Mouse (Mus musculus): Measurements from ENCODE around the gene Map4k4. TPM values are rescaled to one million over a fixed set of nuclear protein-coding genes. Genes with fewer than 3 reads are reported as not detected.

The Map4k4 gene
- total and polyA plus RNA-seq, 2 experiments from 2014 or later = 34.1 to 189 TPM

DNA sequence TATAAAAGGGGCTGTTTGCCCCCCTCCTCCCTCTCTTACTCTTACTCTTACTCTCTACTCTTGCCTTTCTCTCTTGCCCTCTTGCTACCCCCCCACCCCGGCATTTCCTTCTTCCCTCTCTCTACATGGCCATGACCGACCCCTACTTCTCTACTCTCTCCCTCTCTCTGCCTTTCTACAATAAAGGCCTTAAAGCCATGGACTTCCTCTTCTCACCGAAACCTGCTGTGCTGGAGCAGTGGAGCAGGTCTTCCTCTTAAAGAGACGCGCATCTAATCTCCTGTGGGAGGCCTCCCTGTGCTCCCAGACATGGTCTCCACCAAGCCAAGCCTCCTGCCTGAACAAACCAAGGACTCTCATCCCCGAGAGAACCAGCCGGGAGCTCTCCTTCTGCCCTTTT is 154.3 kb downstream of the Map4k4 start:
- 76% methylated on average over 7 of the region's 7 CpGs for WGBS
- DNase-seq (ENCODE audit: low spot score) = no peak

DNA sequence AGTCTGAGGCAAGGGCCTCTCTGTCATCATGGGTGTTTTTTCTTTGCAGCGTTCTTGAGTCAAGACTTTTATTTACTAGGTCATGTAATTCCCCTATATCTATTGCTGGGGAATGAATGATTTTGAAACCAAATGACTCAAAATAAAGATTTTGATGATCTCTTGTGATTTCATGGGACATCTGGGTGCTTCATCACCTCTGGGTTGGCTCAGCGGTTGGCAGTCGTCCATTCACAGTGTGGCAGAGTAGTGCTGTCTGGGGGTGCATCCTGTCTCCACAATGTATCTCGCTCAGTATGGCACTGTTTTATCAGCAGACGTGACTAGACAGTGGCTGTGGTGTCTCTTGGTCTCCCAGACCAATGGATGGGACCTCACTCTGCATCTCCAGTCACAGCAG is 155.2 kb downstream of the Map4k4 start:
- no peak overlapping the region for H3K9ac ChIP-seq (replicated peaks; ENCODE audit: low read length)
- H3K9me3 ChIP-seq (ENCODE audit: low read length) = no peaks in the 10 kb centered on the region
- WGBS = 89% methylated on average over 5 of the region's 5 CpGs
- DNase-seq (ENCODE audit: low spot score) (no peak), ATAC-seq (no peak)
- no peaks in the 10 kb centered on the region for H3K4me1 ChIP-seq (ENCODE audit: insufficient read depth, low read length)
- no peaks in the 10 kb centered on the region for H3K36me3 ChIP-seq (ENCODE audit: insufficient read depth, low read length)
- no peak overlapping the region for H3K4me3 ChIP-seq (ENCODE audit: low read length)
- no peak overlapping the region for H3K4me2 ChIP-seq (ENCODE audit: low read depth, low read length)
- no peaks in the 10 kb centered on the region for H3K27me3 ChIP-seq (ENCODE audit: insufficient read depth, low read length)
- TF ChIP-seq CTCF (IDR thresholded peaks at IDR 0.05; ENCODE audit: low read depth) = no peak
- no peak overlapping the region for H3K27ac ChIP-seq

More for the DNA sequence above, 154.3 kb downstream of the Map4k4 start:
- Histone ChIP-seq H3K27ac (no peak overlapping the region), H3K9me3 (ENCODE audit: low read length) (no peaks in the 10 kb centered on the region), H3K9ac (replicated peaks; ENCODE audit: low read length) (no peak overlapping the region), H3K4me1 (ENCODE audit: insufficient read depth, low read length) (no peaks in the 10 kb centered on the region), H3K36me3 (ENCODE audit: insufficient read depth, low read length) (no peaks in the 10 kb centered on the region), H3K4me3 (ENCODE audit: low read length) (no peak overlapping the region), H3K4me2 (ENCODE audit: low read depth, low read length) (no peak overlapping the region), H3K27me3 (ENCODE audit: insufficient read depth, low read length) (no peaks in the 10 kb centered on the region)
- TF ChIP-seq CTCF (IDR thresholded peaks at IDR 0.05; ENCODE audit: low read depth) = no peak
- ATAC-seq = no peak

DNA sequence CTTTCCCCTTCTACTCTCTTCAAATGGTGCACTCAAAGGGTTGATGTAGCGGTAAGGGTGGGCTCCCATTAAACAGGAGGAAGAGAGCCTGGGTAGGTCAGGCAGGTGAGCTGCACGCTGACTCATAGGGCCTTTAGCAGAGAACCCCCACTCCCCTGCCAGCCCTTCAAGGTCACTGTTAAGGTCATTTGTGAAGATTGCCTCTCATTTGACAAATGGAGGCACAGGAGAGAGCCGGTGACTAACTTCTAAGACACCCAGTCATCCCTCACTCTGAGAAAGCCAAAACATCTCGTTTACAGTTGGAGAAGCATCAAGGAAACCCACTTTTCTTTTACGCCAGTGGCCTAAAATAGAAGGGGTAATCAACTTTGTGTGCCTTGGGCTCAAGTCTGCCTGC is 156.6 kb downstream of the Map4k4 start:
- no peak overlapping the region for H3K27ac ChIP-seq
- WGBS = 71% methylated on average over 5 of the region's 5 CpGs
- no peaks in the 10 kb centered on the region for H3K4me1 ChIP-seq (ENCODE audit: insufficient read depth, low read length)
- H3K4me2 ChIP-seq (ENCODE audit: low read depth, low read length) = no peak overlapping the region
- H3K36me3 ChIP-seq (ENCODE audit: insufficient read depth, low read length) = no peaks in the 10 kb centered on the region
- H3K9ac ChIP-seq (replicated peaks; ENCODE audit: low read length) = no peak overlapping the region
- H3K9me3 ChIP-seq (ENCODE audit: low read length) = no peaks in the 10 kb centered on the region
- H3K4me3 ChIP-seq (ENCODE audit: low read length) = no peak overlapping the region
- TF ChIP-seq CTCF (IDR thresholded peaks at IDR 0.05; ENCODE audit: low read depth) = no peak
- H3K27me3 ChIP-seq (ENCODE audit: insufficient read depth, low read length) = no peaks in the 10 kb centered on the region
- DNase-seq (ENCODE audit: low spot score) (no peak), ATAC-seq (no peak)

DNA sequence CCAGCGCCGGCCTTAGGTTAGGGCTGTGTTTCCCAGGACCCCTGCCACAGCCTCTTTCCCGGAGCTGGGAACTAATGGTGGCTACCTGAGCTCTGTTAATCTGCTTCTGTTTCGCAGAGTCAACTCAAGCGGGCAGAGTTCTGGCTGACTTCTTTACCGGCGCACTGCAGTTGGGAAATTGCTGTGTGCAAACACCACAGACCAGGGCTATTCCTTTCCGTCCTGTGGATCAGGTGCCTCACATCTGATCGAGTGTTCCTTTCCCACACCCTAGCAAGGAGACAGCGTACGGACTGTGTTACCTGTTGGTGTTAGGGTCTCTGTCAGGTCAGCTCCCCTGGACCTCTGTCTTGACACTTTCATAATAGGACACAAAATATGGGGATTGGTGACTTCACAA is 157.3 kb downstream of the Map4k4 start:
- no peak overlapping the region for H3K4me3 ChIP-seq (ENCODE audit: low read length)
- no peak overlapping the region for H3K27ac ChIP-seq
- ATAC-seq = no peak
- 65% methylated on average over 11 of the region's 11 CpGs for WGBS
- DNase-seq (ENCODE audit: low spot score) = no peak
- no peak for TF ChIP-seq CTCF (IDR thresholded peaks at IDR 0.05; ENCODE audit: low read depth)
- H3K9me3 ChIP-seq (ENCODE audit: low read length) = no peaks in the 10 kb centered on the region
- no peaks in the 10 kb centered on the region for H3K27me3 ChIP-seq (ENCODE audit: insufficient read depth, low read length)
- H3K4me1 ChIP-seq (ENCODE audit: insufficient read depth, low read length) = no peaks in the 10 kb centered on the region
- H3K36me3 ChIP-seq (ENCODE audit: insufficient read depth, low read length) = no peaks in the 10 kb centered on the region
- no peak overlapping the region for H3K4me2 ChIP-seq (ENCODE audit: low read depth, low read length)
- H3K9ac ChIP-seq (replicated peaks; ENCODE audit: low read length) = no peak overlapping the region

DNA sequence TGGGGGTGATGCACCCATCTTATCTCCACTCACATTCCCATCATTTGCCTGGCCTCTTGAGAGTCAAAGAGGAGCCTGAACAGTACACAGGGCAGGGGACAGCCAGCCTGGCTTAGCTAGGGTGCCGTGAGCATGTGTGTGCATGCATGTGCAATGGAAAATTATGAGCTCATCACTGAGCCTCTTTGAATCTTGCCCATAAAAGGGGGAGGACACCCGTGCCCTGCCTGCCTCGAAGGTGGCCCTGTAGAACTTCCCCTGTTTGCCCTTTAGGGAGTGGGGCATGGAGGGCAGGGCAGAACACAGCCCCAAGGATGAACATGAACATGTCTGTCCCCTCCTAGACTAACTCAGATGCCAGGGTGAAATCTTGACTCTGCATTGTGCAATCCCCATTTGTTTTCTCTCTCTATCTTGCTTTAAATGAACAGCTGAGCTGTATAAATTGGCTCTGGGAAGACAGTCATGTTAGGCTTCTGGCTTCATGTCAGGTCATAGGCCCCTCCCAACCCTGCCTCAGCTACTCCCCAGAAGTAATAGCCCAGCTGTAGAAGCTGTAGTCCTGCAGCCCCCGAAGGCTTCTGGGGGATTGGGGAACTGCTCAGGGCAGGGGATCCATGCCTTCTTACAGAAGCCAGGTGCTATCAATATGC is 158.5 kb downstream of the Map4k4 start:
- Histone ChIP-seq H3K9me3 (ENCODE audit: low read length) (no peaks in the 10 kb centered on the region), H3K4me1 (ENCODE audit: insufficient read depth, low read length) (no peaks in the 10 kb centered on the region), H3K27me3 (ENCODE audit: insufficient read depth, low read length) (no peaks in the 10 kb centered on the region), H3K27ac (no peak overlapping the region), H3K4me2 (ENCODE audit: low read depth, low read length) (no peak overlapping the region), H3K36me3 (ENCODE audit: insufficient read depth, low read length) (no peaks in the 10 kb centered on the region), H3K4me3 (ENCODE audit: low read length) (no peak overlapping the region), H3K9ac (replicated peaks; ENCODE audit: low read length) (no peak overlapping the region)
- no peak for TF ChIP-seq CTCF (IDR thresholded peaks at IDR 0.05; ENCODE audit: low read depth)
- WGBS = 87% methylated on average over 4 of the region's 4 CpGs
- no peak for DNase-seq (ENCODE audit: low spot score)
- ATAC-seq = no peak

DNA sequence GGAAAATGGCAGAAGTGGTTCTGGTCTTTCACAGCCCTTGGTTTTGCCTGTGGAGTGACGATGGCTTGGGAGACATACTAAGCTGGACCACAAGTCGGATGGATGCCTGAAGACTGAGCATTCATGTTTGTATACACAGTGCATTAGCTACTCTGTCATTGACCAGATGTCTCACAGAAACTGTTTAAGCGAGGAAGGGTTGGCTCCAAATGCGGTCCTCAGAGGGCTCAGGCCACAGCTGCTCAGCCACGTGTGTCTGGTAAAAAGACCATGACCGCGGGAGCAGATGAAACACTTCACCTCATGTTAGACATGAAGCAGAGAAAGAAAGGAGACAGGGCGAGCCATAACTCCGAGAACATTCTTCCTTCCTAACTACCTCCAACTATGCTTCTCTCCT is 160.6 kb downstream of the Map4k4 start:
- TF ChIP-seq CTCF (IDR thresholded peaks at IDR 0.05; ENCODE audit: low read depth) = no peak
- Histone ChIP-seq H3K4me3 (ENCODE audit: low read length) (no peak overlapping the region), H3K27ac (no peak overlapping the region), H3K9ac (replicated peaks; ENCODE audit: low read length) (no peak overlapping the region), H3K4me2 (ENCODE audit: low read depth, low read length) (no peak overlapping the region), H3K9me3 (ENCODE audit: low read length) (no peaks in the 10 kb centered on the region), H3K27me3 (ENCODE audit: insufficient read depth, low read length) (no peaks in the 10 kb centered on the region), H3K36me3 (ENCODE audit: insufficient read depth, low read length) (no peaks in the 10 kb centered on the region), H3K4me1 (ENCODE audit: insufficient read depth, low read length) (no peaks in the 10 kb centered on the region)
- ATAC-seq (no peak), DNase-seq (ENCODE audit: low spot score) (no peak)
- WGBS = 70% methylated on average over 9 of the region's 9 CpGs

DNA sequence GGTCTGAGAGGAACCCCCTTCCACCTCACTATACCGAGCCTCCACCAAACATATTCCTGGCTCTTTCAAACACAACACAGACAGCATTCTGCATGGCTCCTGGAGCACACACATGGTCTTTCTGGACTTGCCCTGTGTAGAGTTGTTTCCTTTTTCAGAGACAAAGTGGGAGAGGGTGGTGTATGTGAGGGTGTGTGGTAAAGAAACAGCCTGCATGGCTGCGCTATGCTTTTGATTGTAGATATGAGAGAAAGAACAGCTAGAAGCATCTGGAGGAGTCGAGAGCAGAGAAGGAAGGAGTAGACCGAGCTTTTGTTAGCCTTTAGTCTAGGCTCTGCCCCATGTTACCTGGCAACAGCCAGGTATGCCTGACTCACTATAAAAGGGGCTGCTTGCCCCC is 162.7 kb downstream of the Map4k4 start:
- Histone ChIP-seq H3K4me3 (ENCODE audit: low read length) (no peak overlapping the region), H3K9me3 (ENCODE audit: low read length) (no peaks in the 10 kb centered on the region), H3K9ac (replicated peaks; ENCODE audit: low read length) (no peak overlapping the region), H3K27ac (no peak overlapping the region), H3K4me2 (ENCODE audit: low read depth, low read length) (no peak overlapping the region), H3K27me3 (ENCODE audit: insufficient read depth, low read length) (no peaks in the 10 kb centered on the region), H3K36me3 (ENCODE audit: insufficient read depth, low read length) (no peaks in the 10 kb centered on the region), H3K4me1 (ENCODE audit: insufficient read depth, low read length) (no peaks in the 10 kb centered on the region)
- ATAC-seq = no peak; the same call in 1 of the 2 replicates
- no peak for TF ChIP-seq CTCF (IDR thresholded peaks at IDR 0.05; ENCODE audit: low read depth)
- WGBS = 47% methylated on average over 4 of the region's 4 CpGs
- no peak for DNase-seq (ENCODE audit: low spot score)
